Comparison of ENCODE assay signal across 1 mouse cellular context in genomic region chr11:106076321-106076720, GRCm38 (mm10).
A peak's percentile ranks its signal among the peaks of the same experiment; 100 is the strongest.
TF ChIP-seq lines count a peak whose summit lies in the region.

No protein-coding gene starts in this region.

TF ChIP-seq in MEL, 35 proteins besides CTCF, POLR2A, EP300 and RAD21 (continued from another document):
- TF ChIP-seq MAZ (IDR thresholded peaks at IDR 0.05; ENCODE audit: low read depth, low read length) (no peak), GATA1 (IDR thresholded peaks at IDR 0.05; ENCODE audit: low read depth, low read length) (0 out of 2 replicates have a peak, but pooled peaks have one; percentile 9)
